Mouse (Mus musculus): Measurements from ENCODE around the gene 1700020N01Rik.

- TF ChIP-seq GATA1 (IDR thresholded peaks at IDR 0.05; ENCODE audit: low read length) (no peak), TAL1 (IDR thresholded peaks at IDR 0.05; ENCODE audit: low read length) (no peak)
These were observed 21.3 kb upstream of the 1700020N01Rik start for GRCm38 (mm10) chr10:21571615-21572014.
